Mouse (Mus musculus) heart, postnatal 25 days (tissue): ENCODE data around the gene Samt1. TPM values are rescaled to one million over a fixed set of nuclear protein-coding genes. Genes with fewer than 3 reads are reported as not detected.
"Not testable (repeated sequence)": the region's sequence is repeated elsewhere in the genome, so short reads cannot be mapped to it uniquely, and the experiment has no call there.

Experiments
- DNase-seq: peaks from one replicate; pipeline ENCODE4 v3.0.0; 2022; ENCODE audit warnings: low spot score
- intact Hi-C: fragments of 180-260 bp; cut with DNase I; formaldehyde crosslinking; loops from one replicate; pipeline ENCODE4 v1.15.1; 2025
- total RNA-seq, 2 experiments: library from RNA; stranded (reverse); gene quantifications; 2 replicates each; pipeline ENCODE4 v1.2.3; 2021

The Samt1 gene
- not detected for total RNA-seq

DNA sequence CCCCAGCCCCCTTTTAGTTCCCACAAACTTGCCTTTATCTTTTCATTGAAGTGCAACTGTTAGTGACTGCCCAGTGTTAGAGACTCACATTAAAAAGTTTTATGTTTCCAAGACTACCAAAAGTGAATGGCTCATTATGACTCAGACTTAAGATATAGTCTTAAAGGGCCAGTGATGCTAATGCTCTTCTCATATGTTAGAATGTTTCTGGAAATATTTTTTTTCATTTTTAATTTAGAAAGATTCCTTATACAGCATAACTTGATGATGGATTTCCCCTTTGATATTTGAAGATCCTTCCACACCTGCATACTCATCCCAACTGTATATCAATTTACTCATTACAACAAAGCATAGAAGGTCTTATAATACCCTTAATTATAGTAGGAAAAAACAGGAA, at the start of gene Samt1:
TSS of gene Samt1 (minus strand) at position 101 of the 400 bp plus-strand sequence.
- intact Hi-C loops, DNase-seq: not testable (repeated sequence)

DNA sequence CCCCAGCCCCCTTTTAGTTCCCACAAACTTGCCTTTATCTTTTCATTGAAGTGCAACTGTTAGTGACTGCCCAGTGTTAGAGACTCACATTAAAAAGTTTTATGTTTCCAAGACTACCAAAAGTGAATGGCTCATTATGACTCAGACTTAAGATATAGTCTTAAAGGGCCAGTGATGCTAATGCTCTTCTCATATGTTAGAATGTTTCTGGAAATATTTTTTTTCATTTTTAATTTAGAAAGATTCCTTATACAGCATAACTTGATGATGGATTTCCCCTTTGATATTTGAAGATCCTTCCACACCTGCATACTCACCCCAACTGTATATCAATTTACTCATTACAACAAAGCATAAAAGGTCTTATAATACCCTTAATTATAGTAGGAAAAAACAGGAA, 42.5 kb upstream of the Samt1 start, which contains the start of gene Gm10057:
TSS of gene Gm10057 (minus strand) at position 101 of the 400 bp plus-strand sequence.
- DNase-seq, intact Hi-C loops: not testable (repeated sequence)

DNA sequence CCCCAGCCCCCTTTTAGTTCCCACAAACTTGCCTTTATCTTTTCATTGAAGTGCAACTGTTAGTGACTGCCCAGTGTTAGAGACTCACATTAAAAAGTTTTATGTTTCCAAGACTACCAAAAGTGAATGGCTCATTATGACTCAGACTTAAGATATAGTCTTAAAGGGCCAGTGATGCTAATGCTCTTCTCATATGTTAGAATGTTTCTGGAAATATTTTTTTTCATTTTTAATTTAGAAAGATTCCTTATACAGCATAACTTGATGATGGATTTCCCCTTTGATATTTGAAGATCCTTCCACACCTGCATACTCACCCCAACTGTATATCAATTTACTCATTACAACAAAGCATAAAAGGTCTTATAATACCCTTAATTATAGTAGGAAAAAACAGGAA, 21.3 kb upstream of the Samt1 start, which contains the start of gene 4921511M17Rik:
TSS of gene 4921511M17Rik (minus strand) at position 101 of the 400 bp plus-strand sequence.
- DNase-seq, intact Hi-C loops: not testable (repeated sequence)

DNA sequence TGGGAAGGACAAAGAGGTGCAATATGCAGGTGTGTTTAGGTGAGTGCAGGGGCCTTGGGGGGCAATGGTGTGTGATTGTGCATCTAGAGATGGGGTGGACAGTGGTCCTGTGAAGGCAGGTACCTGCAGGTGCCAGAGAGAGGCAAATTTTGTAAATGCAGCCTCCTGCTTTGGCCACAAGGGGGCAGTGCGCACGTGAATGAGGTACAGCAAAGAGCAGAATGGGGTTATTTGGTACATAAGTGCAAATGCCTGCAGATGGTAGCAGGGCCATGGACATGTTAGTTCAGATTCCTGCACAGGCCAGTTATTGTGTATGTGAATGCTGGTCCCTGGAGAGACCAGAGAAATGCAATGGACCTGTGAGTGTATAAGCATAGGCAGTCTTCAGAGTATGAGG, 35.5 kb downstream of the Samt1 start:
- DNase-seq, intact Hi-C loops: not testable (repeated sequence)

DNA sequence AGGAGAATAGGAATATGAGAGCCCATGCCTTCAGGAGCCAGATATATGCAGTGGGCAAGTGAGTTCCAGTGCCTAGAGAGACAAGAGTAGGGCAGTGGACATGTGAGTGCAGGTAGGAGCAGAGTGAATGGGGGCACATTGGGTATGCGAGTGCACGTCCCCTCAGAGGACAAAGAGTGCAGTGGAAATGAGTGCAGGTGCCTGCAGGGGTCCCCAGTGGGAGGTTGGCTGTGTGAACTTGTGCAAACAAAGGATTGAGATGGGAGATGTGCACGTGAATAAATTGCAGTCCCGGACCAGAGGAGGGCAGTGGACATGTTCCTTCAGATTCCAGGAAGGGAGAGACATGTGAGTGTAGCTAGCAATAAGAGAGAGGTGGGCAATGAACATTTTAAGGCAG, 36.0 kb downstream of the Samt1 start:
- intact Hi-C loops, DNase-seq: not testable (repeated sequence)

DNA sequence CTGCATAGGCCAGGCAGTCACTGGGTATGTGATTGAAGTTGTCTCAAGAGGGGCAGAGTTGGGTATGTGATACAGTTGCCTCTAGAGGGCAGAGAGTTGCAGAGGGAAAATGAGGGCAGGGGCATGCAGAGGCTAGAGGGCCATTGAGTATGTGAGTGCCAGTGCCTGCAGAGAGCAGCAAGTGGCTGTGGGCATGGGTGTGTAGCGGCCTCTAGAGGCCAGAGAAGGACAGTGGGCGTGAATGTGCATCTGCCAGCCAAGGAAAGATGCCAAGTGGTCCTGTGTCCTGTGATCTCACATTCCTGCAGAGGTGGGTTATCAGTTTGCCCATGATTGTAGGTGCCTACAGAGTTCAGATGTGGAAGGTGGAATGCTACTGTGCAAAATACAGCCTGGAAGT, 38.0 kb downstream of the Samt1 start:
- no peak for DNase-seq
- intact Hi-C loops, result no loop called here

DNA sequence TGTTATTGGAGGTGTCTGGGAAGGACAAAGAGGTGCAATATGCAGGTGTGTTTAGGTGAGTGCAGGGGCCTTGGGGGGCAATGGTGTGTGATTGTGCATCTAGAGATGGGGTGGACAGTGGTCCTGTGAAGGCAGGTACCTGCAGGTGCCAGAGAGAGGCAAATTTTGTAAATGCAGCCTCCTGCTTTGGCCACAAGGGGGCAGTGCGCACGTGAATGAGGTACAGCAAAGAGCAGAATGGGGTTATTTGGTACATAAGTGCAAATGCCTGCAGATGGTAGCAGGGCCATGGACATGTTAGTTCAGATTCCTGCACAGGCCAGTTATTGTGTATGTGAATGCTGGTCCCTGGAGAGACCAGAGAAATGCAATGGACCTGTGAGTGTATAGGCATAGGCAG, 59.6 kb downstream of the Samt1 start:
- DNase-seq, intact Hi-C loops: not testable (repeated sequence)

Other genes starting within 250 kb of the Samt1 start
- gene Spin2c, start 180.4 kb downstream of the Samt1 start, total RNA-seq, result not detected
- gene 4921511M17Rik, start 21.2 kb upstream of the Samt1 start, total RNA-seq, result not detected
- gene Gm10057, start 42.4 kb upstream of the Samt1 start, total RNA-seq, result not detected
- not detected for gene Gm15140, start 108.0 kb upstream of the Samt1 start, total RNA-seq